Mouse (Mus musculus) hindbrain, embryonic 15.5 days (tissue): Measurements from ENCODE around the gene Setd1a. TPM values are rescaled to one million over a fixed set of nuclear protein-coding genes. Genes with fewer than 3 reads are reported as not detected.
"Not testable (repeated sequence)": the region's sequence is repeated elsewhere in the genome, so short reads cannot be mapped to it uniquely, and the experiment has no call there.

Source experiments
- ATAC-seq: fragments of 200-750 bp; cut with Nextera tagmentation; 2 replicates; pipeline ENCODE4 v1.8.0; 2017; ENCODE audit warnings: low read depth, moderate number of reproducible peaks, moderate TSS enrichment; ENCODE audit not compliant: low FRiP score
- H3K27ac ChIP-seq: fragments of 300-500 bp; sonication (generic); replicated peaks from 2 replicates; pipeline ENCODE4 v1.5.1; 2015; ENCODE audit warnings: mild to moderate bottlenecking, inconsistent platforms
- H3K27me3 ChIP-seq: fragments of 300-500 bp; sonication (generic); 2 replicates; pipeline ENCODE4 v1.6.1; 2015; ENCODE audit warnings: control low read depth, inconsistent platforms
- H3K36me3 ChIP-seq: fragments of 300-500 bp; sonication (generic); 2 replicates; pipeline ENCODE4 v1.6.1; 2015; ENCODE audit warnings: control low read depth, inconsistent platforms
- H3K4me1 ChIP-seq: fragments of 300-500 bp; sonication (generic); replicated peaks from 2 replicates; pipeline ENCODE4 v1.6.1; 2015; ENCODE audit warnings: control low read depth, inconsistent platforms
- H3K4me2 ChIP-seq: fragments of 300-500 bp; sonication (generic); 2 replicates; pipeline ENCODE4 v1.6.1; 2015; ENCODE audit warnings: moderate library complexity, mild to moderate bottlenecking, inconsistent platforms
- H3K4me3 ChIP-seq: fragments of 300-500 bp; sonication (generic); 2 replicates; pipeline ENCODE4 v1.5.1; 2015; ENCODE audit warnings: mild to moderate bottlenecking, inconsistent platforms
- H3K9ac ChIP-seq: fragments of 300-500 bp; sonication (generic); 2 replicates; pipeline ENCODE4 v1.6.1; 2015; ENCODE audit warnings: inconsistent platforms
- H3K9me3 ChIP-seq: fragments of 300-500 bp; sonication (generic); 2 replicates; pipeline ENCODE4 v1.6.1; 2016; ENCODE audit warnings: control low read depth, inconsistent platforms
- WGBS: fragments of 180-500 bp; shearing (Covaris S2); methylation state at CpG from one replicate; pipeline ENCODE4 v1.1.7; 2015; 5-methylcytosine and 5-hydroxymethylcytosine counted together
- polyA plus RNA-seq: library from polyadenylated mRNA; unstranded; fragments of >200 nt; fragmentation: Nextera tagmentation; extraction: Ambion mirVana; gene quantifications from 2 replicates; pipeline ENCODE4 v1.2.1, GENCODE M21; 2015

The Setd1a gene
- polyA plus RNA-seq, 1 experiment from 2014 or later, result 20.0 TPM

GRCm38 (mm10) chr7:127767671-127768345 is 8.7 kb upstream of the Setd1a start:
- peaks cover 49% of the 10 kb centered on the region for H3K36me3 ChIP-seq
- no peak overlapping the region for H3K4me2 ChIP-seq
- H3K27me3 ChIP-seq, result no peaks in the 10 kb centered on the region
- no peak overlapping the region for H3K27ac ChIP-seq
- no peak overlapping the region for H3K4me3 ChIP-seq
- no peak for ATAC-seq
- H3K4me1 ChIP-seq, result peaks cover 27% of the 10 kb centered on the region
- H3K9ac ChIP-seq, result no peak overlapping the region
- H3K9me3 ChIP-seq, result no peaks in the 10 kb centered on the region
- 94% methylated on average over 19 of the region's 19 CpGs for WGBS

DNA sequence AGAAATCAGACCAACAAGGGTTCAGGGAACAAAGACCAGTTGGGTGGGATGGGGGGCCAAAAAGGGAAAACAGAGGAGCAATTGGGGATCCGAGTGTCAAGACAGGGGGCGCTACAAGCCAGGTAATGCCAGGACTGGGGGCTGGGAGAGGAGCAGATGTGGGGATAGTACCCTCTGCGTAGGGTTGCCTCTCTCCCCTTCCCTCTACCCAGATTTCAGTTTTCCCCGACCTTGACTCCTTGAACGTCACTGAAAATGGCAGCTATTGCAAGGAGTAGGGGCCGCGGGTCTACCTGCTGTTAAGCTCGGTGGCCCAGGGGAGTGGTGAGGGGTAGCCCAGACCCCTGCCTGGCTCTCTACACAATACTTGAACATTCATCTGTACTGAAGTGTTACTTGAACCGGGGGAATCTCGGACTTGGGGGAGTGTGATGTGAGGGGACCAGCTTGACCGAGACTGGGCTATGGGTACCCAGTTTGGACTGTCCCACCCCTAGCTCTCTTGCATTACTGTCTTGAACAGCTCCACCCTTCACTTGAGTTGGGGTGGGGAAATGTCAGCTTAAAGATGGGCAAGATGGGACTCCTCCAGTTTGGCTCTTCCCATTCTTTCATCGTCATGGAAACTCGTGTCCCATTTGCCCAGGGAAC is 8.0 kb upstream of the Setd1a start:
- WGBS, result 46% methylated on average over 13 of the region's 13 CpGs
- Histone ChIP-seq H3K4me3 (no peak overlapping the region; the same call in 1 of the 2 replicates), H3K9ac (no peak overlapping the region), H3K27me3 (no peaks in the 10 kb centered on the region), H3K27ac (peak overlapping the region; percentile 9), H3K9me3 (no peaks in the 10 kb centered on the region), H3K36me3 (peaks cover 44% of the 10 kb centered on the region), H3K4me2 (no peak overlapping the region), H3K4me1 (peaks cover 27% of the 10 kb centered on the region)
- ATAC-seq, result no peak; the same call in 1 of the 2 replicates

DNA sequence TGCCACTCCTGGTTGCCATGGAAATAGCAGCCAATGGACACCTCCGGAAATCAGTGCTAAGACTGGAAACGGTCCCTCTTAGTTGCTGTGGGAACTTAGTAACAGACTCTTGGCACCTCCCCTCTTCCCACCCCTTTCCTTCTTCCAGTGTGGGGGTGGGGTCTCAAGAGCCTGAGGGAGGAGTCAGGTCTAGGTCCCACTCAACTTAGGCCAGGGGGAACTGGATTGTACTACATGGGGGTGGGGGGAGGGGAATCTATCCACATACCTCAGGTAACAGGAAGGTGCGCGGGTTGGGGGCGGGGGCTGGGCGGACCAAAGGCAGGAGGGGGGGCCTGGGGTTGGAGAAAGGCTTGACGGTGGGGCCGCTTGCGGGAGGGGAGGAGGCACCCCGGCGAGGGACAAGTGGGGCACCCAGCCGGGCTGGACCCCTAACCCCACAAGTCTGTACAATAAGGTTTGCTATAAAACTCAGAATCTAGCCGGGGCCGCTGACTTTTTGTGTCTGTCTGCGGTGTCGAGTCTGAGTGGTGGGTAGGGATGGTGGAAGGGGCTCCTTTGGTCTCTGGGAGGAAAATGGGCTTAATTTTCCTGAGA is 7.4 kb upstream of the Setd1a start:
- WGBS, result under 1% methylated on average over 15 of the region's 16 CpGs
- Histone ChIP-seq H3K27ac (peak overlapping the region; percentile 80), H3K36me3 (peaks cover 38% of the 10 kb centered on the region), H3K27me3 (no peaks in the 10 kb centered on the region), H3K4me3 (peak overlapping the region; percentile 42), H3K4me2 (peak overlapping the region; percentile 66), H3K9me3 (no peaks in the 10 kb centered on the region), H3K4me1 (peaks cover 27% of the 10 kb centered on the region), H3K9ac (peak overlapping the region; percentile 17; the same call in 1 of the 2 replicates)
- peak; percentile 87 for ATAC-seq

DNA sequence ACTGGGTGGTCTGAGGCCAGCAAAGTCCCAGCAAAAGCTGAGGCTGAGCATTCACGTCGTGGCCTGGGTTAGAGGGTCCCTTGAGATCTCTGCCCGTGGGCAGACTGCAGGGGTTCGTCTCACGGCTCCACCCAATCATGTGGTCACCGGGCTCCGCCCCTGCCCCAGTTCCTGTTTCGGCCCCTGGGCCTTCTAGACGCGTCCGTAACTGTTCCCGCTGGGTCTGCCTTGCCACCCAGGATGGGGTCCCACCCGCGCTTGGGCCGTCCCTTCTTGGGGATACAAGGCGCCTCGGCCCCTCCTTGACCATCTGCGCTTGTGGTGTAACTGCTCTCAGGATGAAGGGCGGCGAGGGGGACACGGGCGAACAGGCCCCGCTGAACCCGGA is 6.8 kb upstream of the Setd1a start, which contains the start of gene Orai3:
Gene Orai3 (plus strand): TSS at position 165 of the 388 bp plus-strand sequence.
- Histone ChIP-seq H3K27me3 (no peaks in the 10 kb centered on the region), H3K9ac (peak within 1 kb of the TSS; percentile 53), H3K4me2 (peak within 1 kb of the TSS; percentile 66), H3K36me3 (peaks cover 33% of the 10 kb centered on the region), H3K4me3 (peak within 1 kb of the TSS; percentile 42), H3K4me1 (peaks cover 27% of the 10 kb centered on the region), H3K27ac (peak within 1 kb of the TSS; percentile 80), H3K9me3 (no peaks in the 10 kb centered on the region)
- peak; percentile 53 for ATAC-seq
- WGBS, result under 1% methylated on average over 24 of the region's 24 CpGs

DNA sequence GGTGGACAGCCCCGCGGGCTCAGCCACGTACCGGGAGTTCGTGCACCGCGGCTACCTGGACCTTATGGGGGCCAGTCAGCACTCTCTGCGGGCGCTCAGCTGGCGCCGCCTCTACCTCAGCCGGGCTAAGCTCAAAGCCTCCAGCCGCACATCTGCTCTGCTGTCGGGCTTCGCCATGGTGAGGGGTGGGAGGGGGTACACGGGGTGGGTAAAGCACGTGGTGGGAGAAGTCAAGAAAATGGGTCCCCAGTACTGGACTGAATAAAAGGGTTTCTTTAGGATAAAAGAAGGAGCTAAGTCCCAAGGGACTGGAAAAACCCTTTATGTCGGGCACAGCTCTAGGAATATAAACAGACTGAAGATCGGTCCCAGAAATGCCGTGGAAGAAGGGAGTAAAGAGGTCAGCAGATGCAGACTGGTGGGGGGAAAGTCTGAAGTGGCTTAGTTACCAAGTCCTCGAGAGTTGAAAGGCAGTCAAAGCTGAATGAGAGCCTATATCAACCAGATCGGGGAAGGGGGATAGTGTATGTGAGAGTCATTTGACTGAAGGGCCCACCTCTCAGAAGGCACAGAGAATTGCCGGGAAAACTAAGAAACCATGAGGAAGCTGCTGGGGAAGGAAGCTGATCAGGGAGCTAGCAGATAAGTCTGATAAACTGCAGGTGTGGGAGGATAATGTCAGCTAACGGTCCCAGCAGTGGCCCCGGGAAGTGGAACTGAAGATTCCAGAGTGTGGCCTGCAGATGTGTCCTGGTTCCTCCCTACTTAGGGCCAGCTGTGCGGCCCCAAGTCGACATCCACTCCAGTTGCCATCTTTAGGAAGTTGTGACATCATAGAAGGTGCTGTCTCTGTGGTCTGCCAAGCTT is 6.2 kb upstream of the Setd1a start:
- Histone ChIP-seq H3K9me3 (no peaks in the 10 kb centered on the region), H3K4me3 (peak overlapping the region; percentile 42), H3K27me3 (no peaks in the 10 kb centered on the region), H3K27ac (peak overlapping the region; percentile 80), H3K36me3 (peaks cover 26% of the 10 kb centered on the region), H3K4me2 (peak overlapping the region; percentile 66), H3K4me1 (peaks cover 27% of the 10 kb centered on the region), H3K9ac (peak overlapping the region; percentile 53)
- peak; percentile 28; the same call in 1 of the 2 replicates for ATAC-seq
- WGBS, result 6% methylated on average over 27 of the region's 27 CpGs

DNA sequence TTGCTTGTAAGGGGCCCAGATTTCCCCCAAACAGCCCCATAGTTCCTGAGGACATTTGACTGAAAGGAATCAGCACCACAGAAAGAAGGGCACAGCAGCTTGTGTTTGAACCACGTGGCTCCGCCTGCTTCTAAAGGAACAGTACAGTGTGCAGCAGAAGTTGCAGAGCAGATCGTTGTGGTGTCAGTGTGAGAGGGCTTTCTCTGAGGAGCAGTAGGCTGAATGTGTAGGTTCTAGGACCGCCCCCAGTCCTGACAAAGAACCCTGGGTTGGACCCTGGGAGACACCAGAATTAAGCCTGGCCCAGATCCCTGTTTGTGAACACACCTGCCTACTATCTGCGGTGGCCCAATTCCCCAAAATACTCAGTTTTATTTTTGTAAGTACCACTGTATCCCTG is 5.2 kb upstream of the Setd1a start:
- H3K4me1 ChIP-seq, result peaks cover 33% of the 10 kb centered on the region
- H3K9ac ChIP-seq, result no peak overlapping the region
- 77% methylated on average over 5 of the region's 5 CpGs for WGBS
- H3K27me3 ChIP-seq, result no peaks in the 10 kb centered on the region
- no peak overlapping the region for H3K4me3 ChIP-seq
- H3K9me3 ChIP-seq, result no peaks in the 10 kb centered on the region
- peaks cover 16% of the 10 kb centered on the region for H3K36me3 ChIP-seq
- H3K27ac ChIP-seq, result no peak overlapping the region
- no peak for ATAC-seq
- H3K4me2 ChIP-seq, result no peak overlapping the region

DNA sequence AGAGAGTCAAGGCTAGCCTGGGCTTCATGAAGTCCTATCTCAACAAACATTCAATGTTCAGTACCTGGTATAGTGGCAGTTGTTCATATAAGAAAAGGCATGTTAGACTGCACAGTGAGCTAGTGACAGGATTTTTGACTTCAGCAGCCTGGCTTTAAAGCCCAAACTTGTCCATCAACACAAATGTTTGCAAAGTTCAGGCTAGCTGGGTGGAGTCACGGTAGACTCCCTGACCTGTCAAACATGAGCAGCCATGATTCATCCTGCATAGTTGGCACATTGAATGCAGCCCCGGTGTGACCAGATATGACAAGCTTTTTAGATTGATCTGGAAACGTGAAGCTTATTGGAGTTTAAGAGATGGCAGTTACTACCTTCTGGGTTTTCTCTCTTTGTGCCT is 4.4 kb upstream of the Setd1a start:
- Histone ChIP-seq H3K4me2 (no peak overlapping the region), H3K9ac (no peak overlapping the region), H3K27ac (no peak overlapping the region), H3K27me3 (no peaks in the 10 kb centered on the region), H3K36me3 (peaks cover 10% of the 10 kb centered on the region), H3K4me1 (peaks cover 34% of the 10 kb centered on the region), H3K9me3 (no peaks in the 10 kb centered on the region), H3K4me3 (no peak overlapping the region)
- 81% methylated on average over 3 of the region's 3 CpGs for WGBS
- ATAC-seq, result no peak

GRCm38 (mm10) chr7:127772557-127772956 is 3.9 kb upstream of the Setd1a start:
- no peaks in the 10 kb centered on the region for H3K27me3 ChIP-seq
- no peaks in the 10 kb centered on the region for H3K9me3 ChIP-seq

DNA sequence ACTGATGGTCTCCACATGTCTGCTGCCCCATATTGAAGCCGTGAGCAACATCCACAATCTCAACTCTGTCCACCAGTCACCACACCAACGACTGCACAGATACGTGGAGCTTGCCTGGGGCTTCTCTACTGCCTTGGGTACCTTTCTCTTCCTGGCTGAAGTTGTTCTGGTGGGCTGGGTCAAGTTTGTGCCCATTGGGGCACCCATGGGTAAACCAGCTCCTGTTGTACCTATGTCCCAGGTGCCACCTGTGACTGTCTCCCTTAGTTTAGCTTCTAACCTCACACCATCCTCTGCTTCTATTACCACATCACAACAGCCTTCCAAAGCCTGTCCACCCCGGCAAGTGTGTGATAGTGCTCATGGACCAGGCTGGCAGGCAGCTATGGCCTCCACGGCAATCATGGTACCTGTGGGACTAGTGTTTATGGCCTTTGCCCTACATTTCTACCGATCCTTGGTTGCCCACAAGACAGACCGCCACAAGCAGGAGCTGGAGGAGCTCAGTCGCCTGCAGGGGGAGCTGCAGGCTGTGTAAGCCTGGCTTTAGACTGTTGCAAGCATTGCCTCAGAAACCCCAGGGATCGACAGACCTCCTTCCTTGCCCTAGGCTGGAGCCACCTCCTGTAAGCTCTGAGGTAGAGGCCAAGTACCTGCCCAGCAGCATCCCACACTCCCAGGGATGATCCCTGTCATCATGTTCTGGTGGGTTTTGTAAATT is 2.6 kb upstream of the Setd1a start:
- peaks cover 40% of the 10 kb centered on the region for H3K4me1 ChIP-seq
- no peak overlapping the region for H3K4me3 ChIP-seq
- 42% methylated on average over 9 of the region's 9 CpGs for WGBS
- no peak overlapping the region for H3K27ac ChIP-seq
- H3K9me3 ChIP-seq, result no peaks in the 10 kb centered on the region
- no peak overlapping the region for H3K9ac ChIP-seq
- no peak overlapping the region for H3K4me2 ChIP-seq
- ATAC-seq, result no peak
- 0 out of 2 replicates have a peak, but pooled peaks cover 4% of the 10 kb centered on the region for H3K36me3 ChIP-seq
- H3K27me3 ChIP-seq, result no peaks in the 10 kb centered on the region

More at GRCm38 (mm10) chr7:127772557-127772956, 3.9 kb upstream of the Setd1a start:
- Histone ChIP-seq H3K4me3 (no peak overlapping the region), H3K36me3 (peaks cover 5% of the 10 kb centered on the region), H3K4me2 (no peak overlapping the region), H3K9ac (no peak overlapping the region), H3K27ac (no peak overlapping the region), H3K4me1 (peaks cover 34% of the 10 kb centered on the region)
- ATAC-seq, result no peak
- 90% methylated on average over 1 of the region's 1 CpGs for WGBS

- Histone ChIP-seq H3K36me3 (peaks cover 23% of the 10 kb centered on the region), H3K4me1 (peaks cover 24% of the 10 kb centered on the region), H3K27ac (peak overlapping the region; percentile 96), H3K4me2 (peak overlapping the region; percentile 69), H3K9ac (peak overlapping the region; percentile 91), H3K4me3 (peak overlapping the region; percentile 92)
- not testable (repeated sequence) for ATAC-seq, H3K9me3 ChIP-seq, H3K27me3 ChIP-seq
- 78% methylated on average over 7 of the region's 7 CpGs for WGBS
Observed at GRCm38 (mm10) chr7:127775837-127776236, 633 bp upstream of the Setd1a start.

DNA sequence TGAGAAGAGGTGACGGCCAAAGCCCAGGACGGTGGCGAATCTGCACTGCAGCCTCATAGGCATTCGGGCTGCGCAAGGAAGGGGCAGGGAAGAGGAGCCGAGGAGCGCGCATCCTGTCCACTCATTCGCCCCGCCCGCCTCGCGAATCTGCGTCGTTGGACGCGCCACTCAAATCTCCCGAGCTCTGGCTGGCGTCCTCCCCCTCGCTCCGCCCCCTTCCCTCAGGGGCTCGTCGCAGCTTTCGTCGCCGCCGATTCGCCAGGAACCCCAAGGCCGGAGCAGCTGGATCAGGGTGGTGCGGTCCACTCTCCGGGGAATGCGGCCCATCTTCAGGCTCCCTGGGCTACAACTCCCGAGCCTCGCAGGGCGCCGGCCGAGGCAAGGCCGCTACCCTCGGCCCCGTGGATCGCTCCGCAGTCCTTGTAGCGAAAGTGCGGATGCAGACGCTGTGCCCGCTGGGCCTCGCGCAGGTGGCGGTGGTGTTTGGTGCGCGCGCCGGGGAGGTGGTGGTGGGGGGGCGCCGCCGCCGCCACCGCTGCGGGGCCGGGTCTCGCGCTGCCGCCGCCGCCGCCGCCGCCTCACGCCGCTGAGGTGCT is 506 bp downstream of the Setd1a start:
- H3K4me3 ChIP-seq, result peak overlapping the region; percentile 92
- peaks cover 33% of the 10 kb centered on the region for H3K36me3 ChIP-seq
- peak overlapping the region; percentile 91 for H3K9ac ChIP-seq
- peak overlapping the region; percentile 69 for H3K4me2 ChIP-seq
- H3K9me3 ChIP-seq, result no peaks in the 10 kb centered on the region
- H3K4me1 ChIP-seq, result peaks cover 22% of the 10 kb centered on the region
- ATAC-seq, result peak; percentile 92
- H3K27me3 ChIP-seq, result no peaks in the 10 kb centered on the region
- peak overlapping the region; percentile 96 for H3K27ac ChIP-seq
- under 1% methylated on average over 62 of the region's 70 CpGs for WGBS
